Mouse (Mus musculus): Measurements from ENCODE around the gene Sun2.

GRCm38 (mm10) chr15:79692334-79692733, 50.0 kb downstream of the Sun2 start:
- TF ChIP-seq CTCF (IDR thresholded peaks at IDR 0.05; ENCODE audit: control insufficient read depth, insufficient read depth, insufficient read length) (no peak), MAX (IDR thresholded peaks at IDR 0.05) (no peak), USF1 (IDR thresholded peaks at IDR 0.05; ENCODE audit: low read depth) (no peak)
